Mouse (Mus musculus) lung, postnatal 0 days (tissue): ENCODE measurements around the gene Slc36a1.

Source experiments
- CTCF ChIP-seq: IDR thresholded peaks from 2 replicates; pipeline ENCODE4 v1.5.1; 2016; ENCODE audit warnings: antibody characterized with exemption, mild to moderate bottlenecking
- EP300 ChIP-seq: IDR thresholded peaks from 2 replicates; pipeline ENCODE4 v1.6.1; 2016; ENCODE audit warnings: antibody characterized with exemption, mild to moderate bottlenecking, control low read depth

DNA sequence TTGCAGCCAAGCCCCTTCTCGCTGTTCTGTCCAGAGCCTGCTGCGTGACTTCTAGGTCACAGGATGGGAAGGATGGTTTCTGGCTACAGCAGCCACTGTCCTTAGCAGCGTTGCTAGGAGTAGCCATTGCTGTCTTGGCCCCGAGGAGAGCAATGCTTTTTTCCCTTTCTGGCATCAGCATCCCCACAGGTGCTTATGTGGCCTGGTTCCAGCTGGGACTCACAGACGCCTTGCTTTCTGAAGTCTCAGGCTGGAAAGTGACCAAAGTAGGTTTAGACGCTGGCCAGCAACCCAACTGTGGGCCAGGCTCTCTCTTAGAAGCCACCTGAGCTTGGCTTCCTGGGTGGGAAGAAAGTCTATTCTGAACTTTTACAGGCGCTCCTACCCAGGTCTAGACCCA is 30.1 kb downstream of the Slc36a1 start:
- TF ChIP-seq CTCF (no peak), EP300 (no peak)
